Mouse (Mus musculus): ENCODE measurements around the gene Lrig2.
"Not testable (repeated sequence)": the region's sequence is repeated elsewhere in the genome, so short reads cannot be mapped to it uniquely, and the experiment has no call there.

Lrig2 gene

GRCm38 (mm10) chr3:104432651-104433050 is 79.1 kb downstream of the Lrig2 start:
- no peak for DNase-seq (ENCODE audit: low spot score in 2 of 2)

GRCm38 (mm10) chr3:104431848-104432159 is 79.9 kb downstream of the Lrig2 start:
- DNase-seq (ENCODE audit: low spot score in 2 of 2): no peak

- DNase-seq (ENCODE audit: low spot score in 2 of 2): no peak
These were observed 80.4 kb downstream of the Lrig2 start for GRCm38 (mm10) chr3:104431156-104431847.

DNA sequence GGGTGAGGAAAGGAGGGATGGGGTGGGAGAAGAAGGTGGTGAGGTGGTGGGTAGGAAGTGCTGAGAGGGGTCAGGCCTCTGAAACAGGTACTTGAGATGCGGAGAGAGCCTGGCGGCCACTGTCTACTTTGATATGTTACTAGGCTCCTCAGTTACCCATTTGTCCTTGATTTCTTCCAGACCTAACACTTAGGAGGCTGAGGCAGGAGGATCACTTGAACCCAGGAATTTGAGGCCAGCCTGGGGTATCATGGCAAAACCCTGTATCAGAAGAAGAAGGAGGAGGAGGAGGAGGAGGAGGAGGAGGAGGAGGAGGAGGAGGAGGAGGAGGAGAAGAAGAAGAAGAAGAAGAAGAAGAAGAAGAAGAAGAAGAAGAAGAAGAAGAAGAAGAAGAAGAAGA is 84.4 kb downstream of the Lrig2 start:
- DNase-seq (ENCODE audit: low spot score in 2 of 2): not testable (repeated sequence)

GRCm38 (mm10) chr3:104424346-104424745 is 87.4 kb downstream of the Lrig2 start:
- no peak for DNase-seq (ENCODE audit: low spot score in 2 of 2)

- DNase-seq (ENCODE audit: low spot score in 2 of 2): no peak
These were observed 90.8 kb downstream of the Lrig2 start for GRCm38 (mm10) chr3:104420929-104421328.

GRCm38 (mm10) chr3:104419990-104420389 is 91.7 kb downstream of the Lrig2 start:
- no peak for DNase-seq (ENCODE audit: low spot score in 2 of 2)

DNA sequence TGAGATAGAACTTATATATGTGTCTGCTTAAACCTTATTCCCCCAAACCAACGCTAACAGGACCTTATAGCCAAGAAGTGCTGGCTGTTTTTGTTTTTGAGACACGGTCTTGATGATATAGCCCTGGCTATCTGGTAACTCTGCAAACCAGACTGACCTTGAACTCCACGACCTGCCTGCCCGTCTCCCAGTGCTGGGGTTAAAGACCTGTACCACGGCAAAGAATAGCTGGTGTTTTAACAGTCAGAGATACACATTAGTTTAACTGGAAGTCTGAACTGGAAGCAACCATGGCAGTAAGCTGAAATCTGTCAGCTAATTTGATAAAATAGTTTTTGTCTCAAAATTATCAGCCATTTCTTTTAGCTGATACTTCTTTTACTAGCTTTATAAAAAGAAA is 94.9 kb downstream of the Lrig2 start:
- no peak for DNase-seq (ENCODE audit: low spot score in 2 of 2)

- no peak for DNase-seq (ENCODE audit: low spot score in 2 of 2)
These were observed 99.2 kb downstream of the Lrig2 start for GRCm38 (mm10) chr3:104412482-104412881.

- DNase-seq (ENCODE audit: low spot score in 2 of 2): no peak
These were observed 104.2 kb downstream of the Lrig2 start for GRCm38 (mm10) chr3:104407506-104407905.

- DNase-seq (ENCODE audit: low spot score in 2 of 2): no peak
These were observed 108.1 kb downstream of the Lrig2 start for GRCm38 (mm10) chr3:104403582-104403981.

DNA sequence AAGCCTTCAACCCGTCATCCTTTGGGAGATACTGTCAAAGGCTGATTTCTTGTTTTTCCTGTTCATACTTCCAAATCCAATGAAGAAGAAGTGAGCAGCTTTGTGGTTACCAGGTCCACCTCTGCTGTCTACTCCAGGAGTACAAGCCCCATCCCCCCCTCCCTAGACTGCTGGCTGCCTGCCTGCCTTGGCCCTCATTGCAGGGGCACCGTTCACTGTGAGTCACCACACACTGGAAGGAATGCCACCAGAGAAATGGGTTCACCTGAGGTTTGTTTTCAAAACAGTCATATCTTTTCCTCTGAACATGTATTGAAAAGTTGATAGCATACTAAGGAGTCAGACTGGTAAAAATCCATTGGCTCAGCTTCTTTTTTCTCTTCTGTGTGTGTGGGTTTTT is 110.5 kb downstream of the Lrig2 start:
- DNase-seq (ENCODE audit: low spot score in 2 of 2): no peak

DNA sequence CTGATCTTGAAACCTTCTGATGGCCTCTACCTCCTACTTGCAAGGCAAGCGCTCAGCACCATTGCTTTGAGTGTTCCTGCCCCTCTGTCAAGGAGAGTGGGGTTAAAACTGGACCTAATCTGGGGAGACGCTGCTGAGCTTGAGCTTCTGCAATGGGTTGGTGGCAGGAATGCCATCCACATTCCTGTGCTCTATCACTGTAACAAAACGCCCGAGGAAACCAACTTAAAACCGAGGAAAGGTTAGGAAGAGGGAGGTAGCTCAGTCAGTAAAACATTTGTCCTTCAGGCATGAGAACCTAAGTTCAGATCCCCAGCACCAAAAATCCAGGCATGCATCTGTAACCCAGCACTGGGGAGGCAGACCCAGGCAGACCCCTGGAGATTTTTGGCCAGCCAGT is 111.6 kb downstream of the Lrig2 start:
- DNase-seq (ENCODE audit: low spot score in 2 of 2): no peak

- DNase-seq (ENCODE audit: low spot score in 2 of 2): no peak
These were observed 112.2 kb downstream of the Lrig2 start for GRCm38 (mm10) chr3:104399296-104400045.

- DNase-seq (ENCODE audit: low spot score in 2 of 2): no peak
These were observed 114.4 kb downstream of the Lrig2 start for GRCm38 (mm10) chr3:104397316-104397715.

DNA sequence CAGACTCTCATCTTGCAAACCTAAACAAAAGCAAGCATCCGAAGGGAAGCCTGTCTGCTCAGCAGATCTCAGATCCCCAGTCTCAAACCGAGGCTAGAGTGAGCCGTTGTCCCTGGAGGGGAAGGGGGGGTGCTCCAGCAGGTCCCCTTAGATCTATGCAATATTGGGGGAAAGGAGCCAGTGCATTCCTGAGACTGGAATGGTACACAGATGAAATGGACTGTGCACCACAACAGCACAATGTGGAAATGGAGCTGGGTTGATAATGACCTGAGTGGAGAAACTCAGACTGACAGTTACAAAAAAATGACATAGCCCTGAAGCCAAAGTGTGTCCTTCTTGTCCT is 115.0 kb downstream of the Lrig2 start:
- DNase-seq (ENCODE audit: low spot score in 2 of 2): no peak

DNA sequence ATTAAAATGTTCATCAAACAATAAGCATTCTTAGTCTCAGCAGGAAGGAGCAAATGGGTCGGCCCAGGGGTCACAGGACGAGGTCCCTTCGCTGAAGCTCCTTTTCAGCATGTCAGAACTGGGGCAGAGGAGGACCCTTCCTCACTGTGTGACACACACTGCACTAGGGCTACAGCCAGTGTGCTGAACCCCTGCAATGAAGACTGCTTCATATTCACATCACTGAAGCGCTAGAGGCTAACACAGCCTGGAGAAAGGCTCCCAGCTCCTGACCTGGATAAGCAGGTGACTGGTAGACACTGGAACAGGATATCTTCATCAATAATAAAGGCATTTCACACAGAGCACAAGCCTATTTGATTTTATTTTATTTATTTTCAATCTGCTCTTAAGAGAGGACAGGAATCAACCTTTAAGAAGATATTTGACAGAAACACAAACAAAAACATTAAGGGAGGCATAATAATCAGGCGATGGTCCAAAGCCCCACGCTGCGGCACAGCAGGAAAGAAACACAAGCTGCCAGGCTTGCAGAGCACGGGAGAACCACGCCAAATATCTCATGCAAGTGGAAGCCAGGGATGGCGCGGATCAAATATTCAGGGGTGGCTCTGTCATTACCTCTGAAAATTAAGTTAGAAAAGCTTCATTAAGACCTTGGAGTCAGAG is 115.5 kb downstream of the Lrig2 start:
- no peak for DNase-seq (ENCODE audit: low spot score in 2 of 2)

DNA sequence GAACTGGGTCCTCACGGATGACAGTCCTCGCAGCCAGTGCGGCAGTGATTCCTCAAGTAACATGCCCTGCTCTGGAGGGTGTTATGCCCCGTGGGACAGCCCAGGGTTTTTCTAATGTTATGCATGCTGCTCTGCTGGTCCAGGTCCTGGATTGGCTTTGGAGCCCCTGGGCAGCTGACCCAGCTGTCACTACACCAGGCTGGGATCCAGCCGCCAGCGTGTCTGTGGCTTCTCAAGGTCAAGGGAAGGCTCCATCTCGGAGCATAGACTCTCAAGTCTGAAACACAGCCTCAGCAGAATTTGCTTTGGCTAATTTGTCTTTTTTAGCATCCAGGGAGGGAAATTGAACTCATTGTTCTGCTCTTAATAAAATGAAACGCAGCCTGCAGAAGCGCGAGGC is 121.6 kb downstream of the Lrig2 start:
- DNase-seq (ENCODE audit: low spot score in 2 of 2): no peak

DNA sequence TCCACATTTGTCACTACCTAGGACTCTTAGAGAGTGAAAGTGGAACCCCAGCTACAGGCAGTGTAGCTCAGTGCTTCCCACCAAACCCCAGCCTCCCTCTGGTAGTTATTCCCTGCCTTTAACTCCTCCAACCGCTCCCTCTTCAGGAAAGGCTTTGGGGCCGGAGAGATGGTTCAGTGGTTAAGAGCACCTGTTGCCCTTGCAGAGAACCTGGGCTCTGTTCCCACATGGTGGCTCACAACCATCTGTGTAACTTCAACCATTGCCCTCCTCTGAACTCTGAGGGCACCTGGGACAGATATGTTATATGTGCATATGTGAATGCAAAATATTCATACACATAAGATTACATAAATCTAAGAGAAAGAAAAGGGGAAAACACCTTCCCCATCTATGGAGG is 122.3 kb downstream of the Lrig2 start:
- DNase-seq (ENCODE audit: low spot score in 2 of 2): no peak

- DNase-seq (ENCODE audit: low spot score in 2 of 2): no peak
These were observed 126.1 kb downstream of the Lrig2 start for GRCm38 (mm10) chr3:104385587-104385986.

DNA sequence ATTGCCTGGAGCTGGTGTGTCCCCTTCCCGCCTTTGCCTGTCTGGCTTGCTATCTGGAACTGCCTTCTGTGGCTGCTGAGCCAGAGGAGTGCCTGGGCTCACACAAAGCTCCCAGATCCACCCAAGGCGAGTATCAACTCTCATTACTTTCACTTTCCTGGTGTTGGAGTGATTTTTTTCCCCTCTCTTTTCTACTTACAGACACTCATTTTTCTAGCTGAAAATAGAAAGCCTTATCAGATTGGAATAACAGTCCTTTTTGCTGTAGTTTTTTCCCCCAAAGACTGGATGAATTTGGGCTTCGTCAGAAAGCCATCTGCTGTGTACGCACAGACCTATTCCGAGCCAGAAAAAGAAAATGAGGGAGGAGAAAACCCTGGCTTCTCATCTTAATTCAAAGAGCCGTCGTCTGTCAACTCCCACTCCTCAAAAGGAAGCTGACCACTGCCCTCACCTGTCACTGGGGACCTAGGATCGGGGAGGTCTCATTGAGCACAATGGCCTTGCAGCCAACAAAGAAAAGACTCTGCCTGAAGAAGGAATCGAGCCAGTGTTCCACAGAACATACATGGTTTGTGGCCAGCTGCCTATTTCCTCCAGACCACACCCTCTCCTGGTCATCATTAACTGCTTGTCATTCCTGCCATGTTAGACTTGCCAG is 127.9 kb downstream of the Lrig2 start:
- no peak for DNase-seq (ENCODE audit: low spot score in 2 of 2)

DNA sequence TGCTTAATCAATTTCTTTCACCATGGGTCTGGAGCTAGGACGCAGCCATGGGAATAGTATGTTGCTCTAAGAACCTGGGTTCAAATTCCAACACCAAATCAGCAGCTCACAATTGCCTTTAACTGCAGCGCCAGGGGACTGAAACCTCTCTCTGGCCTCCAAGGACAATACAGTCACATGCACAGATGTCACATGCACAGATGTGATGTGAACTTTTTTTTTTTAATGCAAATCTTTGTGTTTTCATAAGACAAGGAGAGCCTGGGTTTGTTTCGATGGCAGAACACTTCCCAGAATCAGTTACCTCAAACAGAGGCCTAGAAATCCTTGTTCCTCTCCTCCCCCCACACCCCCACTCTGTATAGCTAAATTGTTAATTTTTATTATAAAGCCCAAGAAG is 133.5 kb downstream of the Lrig2 start:
- no peak for DNase-seq (ENCODE audit: low spot score in 2 of 2)

GRCm38 (mm10) chr3:104373907-104374306 is 137.8 kb downstream of the Lrig2 start:
- no peak for DNase-seq (ENCODE audit: low spot score in 2 of 2)
